Mouse (Mus musculus) intestine, embryonic 15.5 days (tissue): ENCODE data around the gene Aars2. TPM values are rescaled to one million over a fixed set of nuclear protein-coding genes. Genes with fewer than 3 reads are reported as not detected.

Source experiments
- ATAC-seq: fragments of 200-750 bp; cut with Nextera tagmentation; 2 replicates; pipeline ENCODE4 v1.8.0; 2017; ENCODE audit warnings: moderate TSS enrichment, moderate library complexity
- H3K27ac ChIP-seq: fragments of 300-500 bp; sonication (generic); 2 replicates; pipeline ENCODE4 v1.5.1; 2015; ENCODE audit warnings: mild to moderate bottlenecking, inconsistent platforms
- H3K27me3 ChIP-seq: fragments of 300-500 bp; sonication (generic); replicated peaks from 2 replicates; pipeline ENCODE4 v1.6.1; 2015; ENCODE audit warnings: inconsistent platforms
- H3K36me3 ChIP-seq: fragments of 300-500 bp; sonication (generic); 2 replicates; pipeline ENCODE4 v1.6.1; 2015; ENCODE audit warnings: inconsistent platforms
- H3K4me1 ChIP-seq: fragments of 300-500 bp; sonication (generic); replicated peaks from 2 replicates; pipeline ENCODE4 v1.6.1; 2015; ENCODE audit warnings: inconsistent platforms
- H3K4me2 ChIP-seq: fragments of 300-500 bp; sonication (generic); replicated peaks from 2 replicates; pipeline ENCODE4 v1.6.1; 2015; ENCODE audit warnings: mild to moderate bottlenecking, inconsistent platforms
- H3K4me3 ChIP-seq: fragments of 300-500 bp; sonication (generic); replicated peaks from 2 replicates; pipeline ENCODE4 v1.5.1; 2015; ENCODE audit warnings: inconsistent platforms
- H3K9ac ChIP-seq: fragments of 300-500 bp; sonication (generic); 2 replicates; pipeline ENCODE4 v1.6.1; 2015; ENCODE audit warnings: inconsistent platforms
- H3K9me3 ChIP-seq: fragments of 300-500 bp; sonication (generic); 2 replicates; pipeline ENCODE4 v1.6.1; 2016; ENCODE audit warnings: inconsistent platforms
- WGBS: fragments of 180-500 bp; shearing (Covaris S2); methylation state at CpG from one replicate; pipeline ENCODE4 v1.1.7; 2015; 5-methylcytosine and 5-hydroxymethylcytosine counted together
- polyA plus RNA-seq: library from polyadenylated mRNA; unstranded; fragments of >200 nt; fragmentation: Nextera tagmentation; extraction: Ambion mirVana; gene quantifications from 2 replicates; pipeline ENCODE4 v1.2.1, GENCODE M21; 2015

Aars2 gene
- polyA plus RNA-seq, 1 experiment from 2014 or later = 17.0 TPM

DNA sequence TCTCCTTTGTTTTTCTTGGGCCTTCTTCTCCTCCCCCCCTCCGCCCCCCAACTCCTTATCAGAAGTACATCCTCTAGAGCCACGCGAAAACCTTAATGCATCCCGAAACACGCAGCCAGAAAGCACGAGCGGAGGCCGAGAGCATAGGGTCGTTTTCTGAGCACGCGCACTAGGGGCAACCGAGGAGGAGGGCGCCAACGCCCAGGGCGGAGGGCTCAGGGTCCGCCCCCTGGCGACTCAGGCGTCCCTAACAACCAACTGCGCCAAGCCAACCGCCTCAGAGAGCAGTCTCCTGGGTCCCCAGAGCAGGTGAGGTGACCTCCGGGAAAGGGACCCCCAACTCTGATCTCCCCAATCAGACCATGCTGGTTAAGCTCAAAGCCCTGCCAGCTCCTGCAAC lies 16.6 kb downstream of the Aars2 start, which contains the start of gene Tcte1:
Tcte1 (plus strand) TSS at position 172 of the 400 bp plus-strand sequence.
- Histone ChIP-seq H3K4me3 (peak within 1 kb of the TSS; percentile 27), H3K4me1 (peaks cover 8% of the 10 kb centered on the region), H3K27ac (no peak within 1 kb of the TSS), H3K9me3 (no peaks in the 10 kb centered on the region), H3K27me3 (no peaks in the 10 kb centered on the region; the same call in 1 of the 2 replicates), H3K36me3 (0 out of 2 replicates have a peak, but pooled peaks cover 5% of the 10 kb centered on the region), H3K4me2 (peak within 1 kb of the TSS; percentile 70), H3K9ac (peak within 1 kb of the TSS; percentile 26)
- peak; percentile 82 for ATAC-seq
- WGBS = under 1% methylated on average over 21 of the region's 21 CpGs

DNA sequence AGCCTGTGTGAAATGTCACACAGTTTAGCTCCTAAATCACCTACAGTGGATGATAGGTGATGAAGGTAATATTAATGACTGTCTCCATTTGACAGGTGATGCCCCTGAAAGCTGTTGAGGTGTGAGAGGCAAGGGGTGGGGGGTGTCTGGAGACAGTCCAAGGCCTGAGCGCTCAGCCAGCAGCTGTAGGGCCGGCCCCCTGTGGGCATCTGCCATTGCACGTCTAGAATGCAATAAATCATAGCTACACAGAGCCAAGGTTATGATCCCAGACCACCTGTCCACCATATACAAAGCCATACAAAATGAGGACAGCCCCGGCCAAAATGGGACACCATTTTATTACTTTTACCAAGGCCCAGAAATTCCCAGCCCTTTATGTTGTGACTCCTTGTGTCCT lies 18.3 kb downstream of the Aars2 start:
- no peak for ATAC-seq

DNA sequence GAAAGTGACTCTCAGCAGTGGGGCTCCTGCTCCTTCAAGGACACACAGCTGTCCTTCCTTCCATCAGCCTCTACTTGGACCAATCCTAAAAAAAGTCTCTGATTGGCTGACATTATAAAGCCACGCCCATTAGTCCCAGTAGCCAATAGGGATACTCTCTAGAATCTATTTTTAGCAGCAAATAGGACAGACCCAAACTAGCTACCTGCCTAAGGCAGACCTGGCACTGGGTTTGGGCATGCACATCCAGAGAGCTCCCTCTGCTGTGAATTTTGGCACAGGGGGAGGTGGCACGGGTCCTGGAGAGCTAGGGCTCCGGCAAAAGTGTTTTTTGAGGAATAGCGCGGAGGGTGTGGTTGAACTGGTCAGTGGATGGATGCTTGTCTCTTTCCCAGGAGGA lies 19.9 kb downstream of the Aars2 start:
- Histone ChIP-seq H3K4me3 (no peak overlapping the region), H3K9me3 (no peaks in the 10 kb centered on the region), H3K9ac (no peak overlapping the region), H3K4me1 (peaks cover 8% of the 10 kb centered on the region), H3K27me3 (peaks cover 16% of the 10 kb centered on the region), H3K27ac (no peak overlapping the region), H3K36me3 (no peaks in the 10 kb centered on the region), H3K4me2 (no peak overlapping the region)
- ATAC-seq = no peak
- 23% methylated on average over 5 of the region's 5 CpGs for WGBS

More for the DNA sequence above, 18.3 kb downstream of the Aars2 start:
- no peak overlapping the region for H3K27ac ChIP-seq
- no peak overlapping the region for H3K4me3 ChIP-seq
- no peaks in the 10 kb centered on the region for H3K9me3 ChIP-seq
- peaks cover 8% of the 10 kb centered on the region for H3K4me1 ChIP-seq
- H3K4me2 ChIP-seq = no peak overlapping the region
- WGBS = 57% methylated on average over 4 of the region's 4 CpGs
- H3K36me3 ChIP-seq = no peaks in the 10 kb centered on the region
- H3K9ac ChIP-seq = no peak overlapping the region
- peaks cover 8% of the 10 kb centered on the region for H3K27me3 ChIP-seq

DNA sequence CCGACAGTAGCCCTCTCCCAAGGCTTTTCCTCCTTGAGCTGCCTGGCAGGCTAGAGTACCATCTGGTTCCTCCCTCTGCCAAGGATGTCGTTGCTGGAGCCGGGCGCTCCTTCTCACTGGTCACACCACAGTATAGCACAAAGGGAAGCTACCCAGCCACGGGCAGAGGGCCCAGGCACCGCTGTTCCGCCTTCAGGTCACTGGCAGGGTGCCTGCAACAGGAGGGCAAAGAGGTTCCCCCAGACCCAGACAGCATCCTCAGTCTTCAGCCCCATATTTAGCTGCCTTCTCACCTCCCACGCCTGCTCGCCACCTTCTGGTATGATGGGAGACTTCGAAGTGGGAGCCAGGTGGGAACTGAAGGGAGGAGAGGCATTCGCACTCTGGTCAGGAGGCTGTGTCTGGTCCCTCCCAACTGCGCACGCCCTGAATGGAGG lies 23.7 kb downstream of the Aars2 start:
- Histone ChIP-seq H3K9me3 (no peaks in the 10 kb centered on the region), H3K36me3 (no peaks in the 10 kb centered on the region), H3K27ac (no peak overlapping the region), H3K4me1 (no peaks in the 10 kb centered on the region), H3K27me3 (peaks cover 40% of the 10 kb centered on the region), H3K4me3 (no peak overlapping the region), H3K4me2 (no peak overlapping the region), H3K9ac (no peak overlapping the region)
- WGBS = 47% methylated on average over 13 of the region's 13 CpGs
- ATAC-seq = no peak

DNA sequence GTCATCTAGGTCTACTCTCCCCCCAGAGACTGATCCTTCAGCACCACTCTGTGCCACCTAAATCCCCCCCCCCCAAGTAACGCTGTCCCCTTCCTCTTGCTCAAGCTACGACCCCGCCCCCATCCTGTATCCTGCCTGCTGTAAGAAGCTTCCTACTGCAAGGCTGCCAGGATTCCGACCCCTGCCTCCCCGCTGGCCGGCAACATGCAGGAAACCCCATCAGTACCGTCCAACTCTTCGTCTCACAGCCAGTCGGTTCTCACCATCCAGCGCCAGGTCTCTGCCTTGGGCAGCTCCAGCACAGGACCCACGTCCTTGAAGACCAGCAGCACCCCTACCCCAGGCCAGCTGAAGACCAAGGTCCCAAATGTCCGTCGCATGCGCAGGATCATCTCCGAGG lies 26.3 kb downstream of the Aars2 start:
- WGBS = 53% methylated on average over 15 of the region's 15 CpGs

DNA sequence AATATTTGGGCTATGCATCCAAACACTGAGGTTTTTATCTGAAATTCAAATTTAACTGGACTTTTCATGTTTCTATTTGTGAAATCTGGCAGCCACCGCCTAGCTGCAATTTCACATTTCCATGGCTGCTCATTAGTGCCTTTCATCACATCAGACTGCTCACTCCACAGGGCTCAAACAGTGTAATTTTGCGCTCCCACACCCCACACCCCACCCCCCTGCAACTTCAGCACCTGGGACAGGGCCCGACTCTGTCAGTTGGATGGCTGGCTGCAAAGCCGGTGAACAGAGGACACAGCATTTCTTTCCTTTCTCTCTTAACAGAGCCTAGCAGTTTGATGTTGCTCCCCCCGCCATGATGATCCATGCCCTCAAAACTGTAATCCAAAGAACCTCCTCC lies 29.6 kb downstream of the Aars2 start:
- peaks cover 68% of the 10 kb centered on the region for H3K27me3 ChIP-seq
- H3K4me2 ChIP-seq = no peak overlapping the region
- no peak for ATAC-seq
- no peaks in the 10 kb centered on the region for H3K36me3 ChIP-seq
- no peaks in the 10 kb centered on the region for H3K4me1 ChIP-seq
- WGBS = 14% methylated on average over 5 of the region's 5 CpGs
- H3K4me3 ChIP-seq = no peak overlapping the region
- no peaks in the 10 kb centered on the region for H3K9me3 ChIP-seq
- no peak overlapping the region for H3K9ac ChIP-seq
- no peak overlapping the region for H3K27ac ChIP-seq

More for the DNA sequence above, 26.3 kb downstream of the Aars2 start:
- H3K27me3 ChIP-seq = peaks cover 58% of the 10 kb centered on the region
- H3K36me3 ChIP-seq = no peaks in the 10 kb centered on the region
- H3K9me3 ChIP-seq = no peaks in the 10 kb centered on the region
- H3K4me2 ChIP-seq = no peak overlapping the region
- no peaks in the 10 kb centered on the region for H3K4me1 ChIP-seq
- H3K9ac ChIP-seq = no peak overlapping the region
- H3K4me3 ChIP-seq = no peak overlapping the region
- H3K27ac ChIP-seq = no peak overlapping the region
- ATAC-seq = no peak

DNA sequence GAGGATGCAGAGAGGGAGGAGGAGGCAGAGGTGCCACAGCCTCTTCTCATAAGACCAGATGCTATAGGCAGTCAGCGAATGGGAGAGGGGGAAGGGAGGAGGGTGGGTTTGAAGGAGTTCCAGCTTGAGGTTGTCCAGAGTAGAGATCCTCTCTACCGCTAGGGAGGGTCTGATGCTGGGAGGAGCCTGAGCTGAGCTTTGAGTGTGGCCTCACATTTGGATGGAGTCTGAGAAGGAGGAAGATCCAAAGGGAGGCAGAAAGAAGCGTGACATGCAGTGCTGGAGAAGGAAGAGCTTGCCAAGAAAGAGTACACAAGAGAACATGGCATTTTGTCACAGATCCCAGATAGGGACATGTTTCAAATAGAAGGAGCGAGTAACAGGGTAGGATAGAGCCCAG lies 31.8 kb downstream of the Aars2 start:
- no peak overlapping the region for H3K27ac ChIP-seq
- no peaks in the 10 kb centered on the region for H3K36me3 ChIP-seq
- ATAC-seq = no peak
- no peak overlapping the region for H3K4me2 ChIP-seq
- no peaks in the 10 kb centered on the region for H3K9me3 ChIP-seq
- WGBS = 55% methylated on average over 4 of the region's 4 CpGs
- H3K4me3 ChIP-seq = no peak overlapping the region
- H3K9ac ChIP-seq = no peak overlapping the region
- peaks cover 70% of the 10 kb centered on the region for H3K27me3 ChIP-seq
- H3K4me1 ChIP-seq = no peaks in the 10 kb centered on the region

DNA sequence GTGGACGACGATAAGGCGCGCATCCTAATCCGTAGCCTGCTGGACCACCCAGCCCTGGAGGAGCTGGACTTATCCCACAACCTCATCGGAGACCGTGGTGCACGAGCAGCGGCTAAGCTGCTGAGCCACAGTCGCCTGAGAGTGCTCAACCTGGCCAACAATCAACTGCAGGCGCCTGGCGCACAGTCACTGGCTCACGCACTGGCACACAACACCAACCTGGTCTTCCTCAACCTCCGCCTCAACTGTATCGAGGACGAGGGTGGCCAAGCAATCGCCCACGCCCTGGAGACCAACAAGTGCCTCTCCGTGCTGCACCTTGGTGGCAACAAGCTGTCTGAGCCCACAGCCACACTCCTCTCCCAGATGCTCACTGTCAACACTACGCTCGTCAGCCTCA lies 33.0 kb downstream of the Aars2 start:
- whole genome bisulfite sequencing = 78% methylated on average over 21 of the region's 21 CpGs
- Histone ChIP-seq H3K4me1 (peaks cover 8% of the 10 kb centered on the region; the same call in 1 of the 2 replicates), H3K27me3 (peaks cover 77% of the 10 kb centered on the region), H3K4me2 (no peak overlapping the region), H3K9ac (no peak overlapping the region), H3K4me3 (no peak overlapping the region), H3K27ac (no peak overlapping the region), H3K36me3 (no peaks in the 10 kb centered on the region), H3K9me3 (no peaks in the 10 kb centered on the region)
- no peak for ATAC-seq

DNA sequence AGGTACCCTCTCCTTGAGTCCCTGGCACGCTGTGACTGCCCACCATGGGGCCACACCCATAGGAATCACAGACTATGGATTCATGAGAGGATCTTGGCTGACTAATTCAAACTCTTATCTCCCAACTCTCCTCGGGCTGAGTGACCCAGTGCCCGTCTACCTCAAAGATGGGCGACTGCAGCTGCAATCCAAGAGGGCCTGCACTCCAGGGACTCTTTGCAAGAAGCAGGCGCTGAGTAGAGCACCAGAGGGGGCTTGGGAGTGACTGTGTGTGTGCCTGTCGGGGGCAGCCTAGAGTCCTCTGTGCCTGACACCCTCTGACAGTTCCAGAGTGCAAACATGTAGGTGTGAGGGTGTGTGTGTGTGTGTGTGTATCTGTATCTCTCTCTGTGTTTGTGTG lies 35.5 kb downstream of the Aars2 start:
- H3K9me3 ChIP-seq = no peaks in the 10 kb centered on the region
- no peak overlapping the region for H3K9ac ChIP-seq
- H3K27me3 ChIP-seq = peaks cover 78% of the 10 kb centered on the region
- no peak overlapping the region for H3K27ac ChIP-seq
- H3K4me2 ChIP-seq = no peak overlapping the region
- 28% methylated on average over 6 of the region's 6 CpGs for WGBS
- no peaks in the 10 kb centered on the region for H3K36me3 ChIP-seq
- no peak overlapping the region for H3K4me3 ChIP-seq
- no peak for ATAC-seq
- H3K4me1 ChIP-seq = peaks cover 19% of the 10 kb centered on the region

DNA sequence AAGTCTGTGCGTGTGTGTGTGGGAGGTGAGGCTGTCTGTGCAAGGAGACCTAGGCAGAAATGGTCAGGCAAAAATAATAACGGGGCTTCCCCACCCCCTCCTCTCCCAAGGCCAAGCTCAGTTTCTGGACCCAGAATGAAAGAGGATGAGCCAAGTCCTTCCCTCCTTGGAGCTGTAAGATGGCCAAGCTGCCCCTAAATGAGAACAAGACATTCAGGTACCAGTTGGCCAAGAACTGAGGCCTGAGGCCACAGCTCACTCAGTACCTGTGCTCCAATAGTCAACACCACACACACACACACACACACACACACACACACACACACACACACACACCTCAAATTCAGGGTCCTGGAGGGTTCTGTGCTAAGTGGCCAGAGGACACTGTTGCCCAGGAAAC lies 36.1 kb downstream of the Aars2 start:
- Histone ChIP-seq H3K9me3 (no peaks in the 10 kb centered on the region), H3K4me1 (peaks cover 19% of the 10 kb centered on the region), H3K27ac (no peak overlapping the region), H3K4me3 (no peak overlapping the region), H3K36me3 (no peaks in the 10 kb centered on the region), H3K27me3 (peaks cover 84% of the 10 kb centered on the region), H3K9ac (no peak overlapping the region), H3K4me2 (no peak overlapping the region)
- 82% methylated on average over 2 of the region's 2 CpGs for WGBS
- no peak for ATAC-seq

DNA sequence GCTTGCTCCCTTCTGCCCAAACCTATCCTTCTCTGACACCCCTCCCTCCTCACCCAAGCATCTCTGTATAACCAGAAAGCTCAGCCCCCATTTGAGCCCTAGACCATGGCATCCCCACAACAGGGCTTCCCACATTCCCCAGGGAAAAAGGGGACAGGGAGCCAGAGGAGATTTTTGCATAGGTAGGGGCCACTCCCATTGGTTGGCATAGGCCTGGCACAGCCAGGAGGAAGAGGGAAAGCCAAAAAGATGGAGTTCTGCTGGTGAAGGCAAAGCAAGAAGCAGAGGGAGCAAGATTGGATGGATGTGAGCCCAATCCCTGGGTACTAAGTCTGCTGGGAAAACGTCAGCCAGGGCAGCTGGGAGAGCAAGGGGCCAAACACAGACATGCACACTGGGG lies 36.5 kb downstream of the Aars2 start:
- Histone ChIP-seq H3K4me2 (no peak overlapping the region), H3K9me3 (no peaks in the 10 kb centered on the region), H3K4me3 (no peak overlapping the region), H3K36me3 (no peaks in the 10 kb centered on the region), H3K27me3 (peaks cover 88% of the 10 kb centered on the region), H3K27ac (no peak overlapping the region), H3K9ac (no peak overlapping the region), H3K4me1 (peaks cover 19% of the 10 kb centered on the region)
- 65% methylated on average over 1 of the region's 1 CpGs for WGBS
- ATAC-seq = no peak

DNA sequence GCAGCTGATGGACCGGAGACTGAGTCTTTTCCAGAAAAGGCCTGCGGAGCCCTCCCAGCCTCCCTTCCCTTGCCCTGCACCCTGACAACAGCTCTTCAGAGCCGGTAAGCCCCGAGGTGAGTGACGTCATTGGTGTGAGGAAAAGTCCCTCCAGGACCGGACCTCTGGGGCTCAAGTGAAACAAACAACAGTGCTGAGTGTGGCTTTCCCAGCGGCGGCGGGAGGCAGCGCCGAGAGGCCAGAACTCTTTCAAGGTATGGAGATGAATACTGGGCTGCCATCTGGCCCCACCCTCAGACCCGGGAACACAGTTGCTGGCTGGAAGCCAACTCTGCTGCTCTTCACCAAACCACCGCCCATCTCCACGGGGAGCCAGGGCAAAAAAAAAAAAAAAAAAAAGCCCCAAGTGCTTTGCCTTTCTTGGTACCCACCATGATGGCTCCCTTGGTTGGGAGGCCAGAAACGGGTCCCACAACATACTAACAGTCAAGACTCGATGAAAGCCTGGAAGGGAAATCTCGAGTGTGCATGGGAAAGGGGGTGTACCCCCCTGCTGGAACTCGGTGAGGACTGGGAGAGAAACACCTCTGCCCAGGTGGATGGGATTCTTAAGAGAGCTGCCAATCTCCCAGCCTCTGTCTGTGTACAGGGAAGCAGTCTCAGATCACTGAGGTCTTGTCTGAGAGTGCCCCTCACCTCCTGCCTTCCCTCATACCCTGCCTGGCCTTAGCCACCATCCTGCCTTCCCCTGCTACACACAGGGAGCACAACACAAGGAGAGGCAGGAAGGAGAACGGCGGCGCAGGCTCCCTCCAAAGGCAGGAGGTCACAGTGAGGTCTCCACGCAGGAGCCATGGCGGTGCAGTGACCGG lies 37.6 kb downstream of the Aars2 start:
- H3K36me3 ChIP-seq = no peaks in the 10 kb centered on the region
- no peak overlapping the region for H3K27ac ChIP-seq
- no peak overlapping the region for H3K4me3 ChIP-seq
- peak overlapping the region; percentile 50 for H3K4me2 ChIP-seq
- H3K27me3 ChIP-seq = peaks cover 89% of the 10 kb centered on the region
- no peak overlapping the region for H3K9ac ChIP-seq
- WGBS = 24% methylated on average over 24 of the region's 24 CpGs
- H3K9me3 ChIP-seq = no peaks in the 10 kb centered on the region
- H3K4me1 ChIP-seq = peaks cover 21% of the 10 kb centered on the region
- peak; percentile 31; the same call in 1 of the 2 replicates for ATAC-seq

DNA sequence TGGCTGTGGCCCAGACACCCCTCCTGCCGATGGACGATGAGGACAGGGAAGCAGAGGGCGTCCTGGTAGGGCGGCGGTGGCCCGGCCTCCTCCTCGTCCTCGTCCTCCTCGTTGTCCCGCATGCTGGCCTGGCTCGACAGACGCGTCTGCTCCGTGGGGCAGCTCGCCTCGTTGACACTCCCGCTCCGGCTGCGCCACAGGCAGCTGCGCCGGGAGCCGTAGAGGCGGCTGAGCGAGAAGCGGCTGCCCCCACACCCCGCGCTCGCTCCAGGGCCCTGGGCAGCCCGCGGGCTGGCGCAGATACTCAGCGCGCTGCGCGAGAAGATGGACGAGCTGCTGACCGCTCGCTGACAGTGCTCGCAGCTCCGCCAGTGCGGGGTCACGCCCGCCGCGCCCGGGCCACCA lies 38.2 kb downstream of the Aars2 start:
- H3K9ac ChIP-seq = no peak overlapping the region
- peak overlapping the region; percentile 50 for H3K4me2 ChIP-seq
- peaks cover 21% of the 10 kb centered on the region for H3K4me1 ChIP-seq
- H3K27me3 ChIP-seq = peaks cover 84% of the 10 kb centered on the region
- H3K27ac ChIP-seq = no peak overlapping the region
- no peaks in the 10 kb centered on the region for H3K9me3 ChIP-seq
- WGBS = 21% methylated on average over 46 of the region's 46 CpGs
- H3K36me3 ChIP-seq = no peaks in the 10 kb centered on the region
- H3K4me3 ChIP-seq = peak overlapping the region; percentile 15
- ATAC-seq = no peak
